Mouse (Mus musculus) kidney, adult 2 months (tissue): Measurements from ENCODE around the gene Adh4.

Source experiments
- CTCF ChIP-seq: fragments of 200-500 bp; conservative IDR thresholded peaks from 2 replicates; pipeline ENCODE4 v1.5.1; 2011; ENCODE audit warnings: low read depth, mild to moderate bottlenecking, control low read depth, low read length, moderate library complexity, mixed read lengths; ENCODE audit not compliant: insufficient read depth, insufficient read length
- POLR2A ChIP-seq: fragments of 200-500 bp; IDR thresholded peaks from one replicate; pipeline ENCODE4 v1.6.1; 2011; ENCODE audit warnings: low read depth, low read length, control low read depth

- no peak for TF ChIP-seq POLR2A
- no peak for TF ChIP-seq CTCF
Observed at GRCm38 (mm10) chr3:138375148-138375547, 40.1 kb upstream of the Adh4 start.
